Mouse (Mus musculus) midbrain, embryonic 13.5 days (tissue): ENCODE measurements at regions not wholly inside any gene's neighbourhood (a gene's known extent, or its start where the extent isn't known, plus 50 kb on each side); places are given as distances from the start of the nearest gene placed in this dataset.
"Not testable (repeated sequence)": the region's sequence is repeated elsewhere in the genome, so short reads cannot be mapped to it uniquely, and the experiment has no call there.

Experiments used
- ATAC-seq: fragments of 200-750 bp; cut with Nextera tagmentation; 2 replicates; pipeline ENCODE4 v1.8.0; 2017; ENCODE audit warnings: mild to moderate bottlenecking, moderate TSS enrichment, moderate library complexity
- H3K27ac ChIP-seq: fragments of 300-500 bp; sonication (generic); 2 replicates; pipeline ENCODE4 v1.5.1; 2015; ENCODE audit warnings: inconsistent platforms, mild to moderate bottlenecking, moderate library complexity
- H3K27me3 ChIP-seq: fragments of 300-500 bp; sonication (generic); 2 replicates; pipeline ENCODE4 v1.6.1; 2015; ENCODE audit warnings: mild to moderate bottlenecking, inconsistent platforms
- H3K36me3 ChIP-seq: fragments of 300-500 bp; sonication (generic); 2 replicates; pipeline ENCODE4 v1.6.1; 2015; ENCODE audit warnings: mild to moderate bottlenecking, inconsistent platforms
- H3K4me1 ChIP-seq: fragments of 300-500 bp; sonication (generic); replicated peaks from 2 replicates; pipeline ENCODE4 v1.6.1; 2015; ENCODE audit warnings: inconsistent platforms
- H3K4me2 ChIP-seq: fragments of 300-500 bp; sonication (generic); replicated peaks from 2 replicates; pipeline ENCODE4 v1.6.1; 2015; ENCODE audit warnings: moderate library complexity, mild to moderate bottlenecking, inconsistent platforms
- H3K4me3 ChIP-seq: fragments of 300-500 bp; sonication (generic); replicated peaks from 2 replicates; pipeline ENCODE4 v1.5.1; 2015; ENCODE audit warnings: mild to moderate bottlenecking, inconsistent platforms
- H3K9ac ChIP-seq: fragments of 300-500 bp; sonication (generic); replicated peaks from 2 replicates; pipeline ENCODE4 v1.6.1; 2015; ENCODE audit warnings: mild to moderate bottlenecking, inconsistent platforms
- H3K9me3 ChIP-seq: fragments of 300-500 bp; sonication (generic); 2 replicates; pipeline ENCODE4 v1.6.1; 2016; ENCODE audit warnings: mild to moderate bottlenecking, inconsistent platforms
- WGBS: fragments of 180-500 bp; shearing (Covaris S2); methylation state at CpG from one replicate; pipeline ENCODE4 v1.1.7; 2015; 5-methylcytosine and 5-hydroxymethylcytosine counted together

- Histone ChIP-seq H3K9me3 (no peaks in the 10 kb centered on the region), H3K4me1 (no peaks in the 10 kb centered on the region), H3K36me3 (no peaks in the 10 kb centered on the region), H3K4me2 (no peak overlapping the region), H3K4me3 (no peak overlapping the region), H3K9ac (no peak overlapping the region), H3K27ac (no peak overlapping the region), H3K27me3 (no peaks in the 10 kb centered on the region)
- ATAC-seq = no peak
- over 99% methylated on average over 3 of the region's 3 CpGs for WGBS
Observed at GRCm38 (mm10) chr17:50409271-50409670, 99.9 kb upstream of the Plcl2 start.

- Histone ChIP-seq H3K4me3 (no peak overlapping the region), H3K36me3 (no peaks in the 10 kb centered on the region), H3K9me3 (no peaks in the 10 kb centered on the region), H3K4me1 (no peaks in the 10 kb centered on the region), H3K27ac (no peak overlapping the region), H3K9ac (no peak overlapping the region), H3K4me2 (no peak overlapping the region), H3K27me3 (no peaks in the 10 kb centered on the region)
- WGBS = 93% methylated on average over 8 of the region's 8 CpGs
- no peak for ATAC-seq
Observed at GRCm38 (mm10) chr17:50409895-50410294, 99.3 kb upstream of the Plcl2 start.

- Histone ChIP-seq H3K9me3 (no peaks in the 10 kb centered on the region), H3K9ac (no peak overlapping the region), H3K4me2 (no peak overlapping the region), H3K4me3 (no peak overlapping the region), H3K27me3 (no peaks in the 10 kb centered on the region), H3K27ac (no peak overlapping the region), H3K36me3 (no peaks in the 10 kb centered on the region), H3K4me1 (no peaks in the 10 kb centered on the region)
- ATAC-seq = no peak
- 94% methylated on average over 3 of the region's 3 CpGs for WGBS
Observed at GRCm38 (mm10) chr17:50410296-50410695, 98.9 kb upstream of the Plcl2 start.

- no peak overlapping the region for H3K4me3 ChIP-seq
- H3K36me3 ChIP-seq = no peaks in the 10 kb centered on the region
- H3K9me3 ChIP-seq = no peaks in the 10 kb centered on the region
- H3K4me2 ChIP-seq = no peak overlapping the region
- no peak overlapping the region for H3K27ac ChIP-seq
- 92% methylated on average over 5 of the region's 5 CpGs for WGBS
- no peak overlapping the region for H3K9ac ChIP-seq
- no peaks in the 10 kb centered on the region for H3K27me3 ChIP-seq
- no peak for ATAC-seq
- no peaks in the 10 kb centered on the region for H3K4me1 ChIP-seq
Observed at GRCm38 (mm10) chr17:50412446-50412845, 96.8 kb upstream of the Plcl2 start.

- Histone ChIP-seq H3K27ac (no peak overlapping the region), H3K9ac (no peak overlapping the region), H3K36me3 (no peaks in the 10 kb centered on the region), H3K27me3 (no peaks in the 10 kb centered on the region), H3K4me2 (no peak overlapping the region), H3K4me1 (no peaks in the 10 kb centered on the region), H3K9me3 (no peaks in the 10 kb centered on the region), H3K4me3 (no peak overlapping the region)
- no peak for ATAC-seq
- WGBS = 94% methylated on average over 5 of the region's 5 CpGs
Observed at GRCm38 (mm10) chr17:50413916-50414315, 95.3 kb upstream of the Plcl2 start.

- WGBS = 94% methylated on average over 2 of the region's 2 CpGs
- no peaks in the 10 kb centered on the region for H3K9me3 ChIP-seq
- no peak overlapping the region for H3K27ac ChIP-seq
- no peak for ATAC-seq
- no peaks in the 10 kb centered on the region for H3K4me1 ChIP-seq
- no peaks in the 10 kb centered on the region for H3K27me3 ChIP-seq
- H3K36me3 ChIP-seq = no peaks in the 10 kb centered on the region
- H3K9ac ChIP-seq = no peak overlapping the region
- no peak overlapping the region for H3K4me3 ChIP-seq
- no peak overlapping the region for H3K4me2 ChIP-seq
Observed at GRCm38 (mm10) chr17:50415331-50416005, 93.7 kb upstream of the Plcl2 start.

- H3K36me3 ChIP-seq = no peaks in the 10 kb centered on the region
- H3K4me3 ChIP-seq = no peak overlapping the region
- no peaks in the 10 kb centered on the region for H3K27me3 ChIP-seq
- no peaks in the 10 kb centered on the region for H3K9me3 ChIP-seq
- WGBS = 88% methylated on average over 1 of the region's 1 CpGs
- H3K4me1 ChIP-seq = no peaks in the 10 kb centered on the region
- H3K4me2 ChIP-seq = no peak overlapping the region
- H3K27ac ChIP-seq = no peak overlapping the region
- no peak for ATAC-seq
- H3K9ac ChIP-seq = no peak overlapping the region
Observed at GRCm38 (mm10) chr17:50416119-50416518, 93.1 kb upstream of the Plcl2 start.

- ATAC-seq = no peak
- WGBS = 71% methylated on average over 3 of the region's 3 CpGs
- no peak overlapping the region for H3K4me2 ChIP-seq
- H3K4me3 ChIP-seq = no peak overlapping the region
- H3K9ac ChIP-seq = no peak overlapping the region
- no peaks in the 10 kb centered on the region for H3K36me3 ChIP-seq
- no peaks in the 10 kb centered on the region for H3K4me1 ChIP-seq
- no peak overlapping the region for H3K27ac ChIP-seq
- no peaks in the 10 kb centered on the region for H3K27me3 ChIP-seq
- no peaks in the 10 kb centered on the region for H3K9me3 ChIP-seq
Observed at GRCm38 (mm10) chr17:50416538-50417113, 92.6 kb upstream of the Plcl2 start.

- no peak overlapping the region for H3K27ac ChIP-seq
- H3K9me3 ChIP-seq = no peaks in the 10 kb centered on the region
- H3K4me2 ChIP-seq = no peak overlapping the region
- H3K36me3 ChIP-seq = no peaks in the 10 kb centered on the region
- no peaks in the 10 kb centered on the region for H3K4me1 ChIP-seq
- ATAC-seq = no peak
- no peak overlapping the region for H3K9ac ChIP-seq
- no peak overlapping the region for H3K4me3 ChIP-seq
- H3K27me3 ChIP-seq = no peaks in the 10 kb centered on the region
- whole genome bisulfite sequencing = 67% methylated on average over 3 of the region's 3 CpGs
Observed at GRCm38 (mm10) chr17:50418863-50419383, 90.3 kb upstream of the Plcl2 start.

- not testable (repeated sequence) for H3K27ac ChIP-seq, H3K27me3 ChIP-seq, H3K9me3 ChIP-seq, H3K4me3 ChIP-seq, H3K9ac ChIP-seq, ATAC-seq, H3K4me1 ChIP-seq, H3K36me3 ChIP-seq, H3K4me2 ChIP-seq
Observed at GRCm38 (mm10) chr17:50419551-50419950, 89.7 kb upstream of the Plcl2 start.

- Histone ChIP-seq H3K9me3 (no peaks in the 10 kb centered on the region), H3K36me3 (no peaks in the 10 kb centered on the region), H3K4me1 (no peaks in the 10 kb centered on the region), H3K4me2 (no peak overlapping the region), H3K27ac (no peak overlapping the region), H3K27me3 (no peaks in the 10 kb centered on the region), H3K9ac (no peak overlapping the region), H3K4me3 (no peak overlapping the region)
- ATAC-seq = peak; percentile 80
- 79% methylated on average over 10 of the region's 12 CpGs for WGBS
Observed at GRCm38 (mm10) chr17:50419966-50420365, 89.2 kb upstream of the Plcl2 start.

GRCm38 (mm10) chr17:50420690-50421089 lies 88.5 kb upstream of the Plcl2 start:
- Histone ChIP-seq H3K4me3 (no peak overlapping the region), H3K36me3 (no peaks in the 10 kb centered on the region), H3K4me1 (no peaks in the 10 kb centered on the region), H3K9me3 (no peaks in the 10 kb centered on the region), H3K4me2 (no peak overlapping the region), H3K27ac (no peak overlapping the region), H3K27me3 (no peaks in the 10 kb centered on the region), H3K9ac (no peak overlapping the region)
- WGBS = 96% methylated on average over 6 of the region's 6 CpGs
- ATAC-seq = no peak

- no peak for ATAC-seq
- no peak overlapping the region for H3K4me2 ChIP-seq
- no peaks in the 10 kb centered on the region for H3K4me1 ChIP-seq
- no peaks in the 10 kb centered on the region for H3K36me3 ChIP-seq
- H3K4me3 ChIP-seq = no peak overlapping the region
- no peaks in the 10 kb centered on the region for H3K27me3 ChIP-seq
- H3K9me3 ChIP-seq = no peaks in the 10 kb centered on the region
- H3K9ac ChIP-seq = no peak overlapping the region
- H3K27ac ChIP-seq = no peak overlapping the region
- WGBS = 95% methylated on average over 10 of the region's 10 CpGs
Observed at GRCm38 (mm10) chr17:50421476-50421875, 87.7 kb upstream of the Plcl2 start.
